Mouse (Mus musculus): ENCODE measurements at regions not wholly inside any gene's neighbourhood (a gene's known extent, or its start where the extent isn't known, plus 50 kb on each side); places are given as distances from the start of the nearest gene placed in this dataset.

- Histone ChIP-seq H3K4me2 (replicated peaks) (no peak overlapping the region), H3K27me3 (no peaks in the 10 kb centered on the region), H3K4me1 (no peaks in the 10 kb centered on the region), H3K9ac (no peak overlapping the region), H3K9me3 (replicated peaks) (no peaks in the 10 kb centered on the region), H3K36me3 (no peaks in the 10 kb centered on the region), H3K27ac (replicated peaks) (no peak overlapping the region), H3K4me3 (replicated peaks) (no peak overlapping the region)
- WGBS, result 77% methylated on average over 7 of the region's 7 CpGs
- ATAC-seq (ENCODE audit: insufficient number of reproducible peaks, low FRiP score, low TSS enrichment, low read depth), result no peak
Measured at GRCm38 (mm10) chr14:46258551-46258950, 120.7 kb upstream of the Gm15217 start.

DNA sequence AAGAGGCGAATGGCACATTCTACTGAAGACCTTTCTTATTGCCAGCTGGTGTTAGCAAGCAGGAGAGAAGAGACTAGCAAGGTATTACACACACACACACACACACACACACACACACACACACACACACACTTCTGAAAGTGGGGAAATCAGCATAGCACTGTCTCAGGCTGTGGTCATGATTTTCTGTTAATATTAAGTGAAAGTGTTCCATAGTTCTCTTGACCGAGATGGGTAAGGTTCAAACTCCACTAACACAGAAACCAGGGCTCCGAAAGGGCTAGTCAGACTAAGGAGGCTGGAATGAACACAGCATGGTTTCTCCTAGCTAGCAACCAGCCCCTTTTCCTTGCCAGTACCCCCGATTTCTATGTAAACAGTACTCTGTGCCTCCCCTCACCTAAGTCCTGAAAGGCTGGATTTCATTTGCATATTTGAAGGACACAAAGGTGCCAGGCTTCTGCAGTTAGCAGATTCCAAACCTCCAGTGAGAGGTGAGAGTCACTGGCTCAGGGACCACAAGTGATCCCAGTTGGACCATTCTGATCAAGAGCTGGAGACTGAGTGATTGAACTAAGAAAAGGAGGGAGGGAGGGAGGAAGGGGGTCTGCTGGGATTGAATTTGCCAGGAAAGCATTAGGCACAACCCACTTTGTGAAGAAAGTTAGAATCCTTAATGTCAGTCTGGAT lies 118.8 kb upstream of the Gm15217 start:
- 80% methylated on average over 4 of the region's 4 CpGs for WGBS

GRCm38 (mm10) chr14:46275455-46275854 lies 103.8 kb upstream of the Gm15217 start:
- no peak overlapping the region for H3K4me3 ChIP-seq (replicated peaks)
- no peak overlapping the region for H3K9ac ChIP-seq
- 83% methylated on average over 10 of the region's 10 CpGs for WGBS
- no peak overlapping the region for H3K4me2 ChIP-seq (replicated peaks)
- no peaks in the 10 kb centered on the region for H3K27me3 ChIP-seq
- no peaks in the 10 kb centered on the region for H3K9me3 ChIP-seq (replicated peaks)
- H3K4me1 ChIP-seq, result no peaks in the 10 kb centered on the region
- no peak overlapping the region for H3K27ac ChIP-seq (replicated peaks)
- no peaks in the 10 kb centered on the region for H3K36me3 ChIP-seq
- ATAC-seq (ENCODE audit: insufficient number of reproducible peaks, low FRiP score, low TSS enrichment, low read depth), result no peak

More for the DNA sequence above, 118.8 kb upstream of the Gm15217 start:
- H3K9me3 ChIP-seq (replicated peaks), result no peaks in the 10 kb centered on the region
- H3K27ac ChIP-seq (replicated peaks), result no peak overlapping the region
- H3K4me2 ChIP-seq (replicated peaks), result no peak overlapping the region
- no peak overlapping the region for H3K9ac ChIP-seq
- no peak overlapping the region for H3K4me3 ChIP-seq (replicated peaks)
- no peaks in the 10 kb centered on the region for H3K36me3 ChIP-seq
- no peaks in the 10 kb centered on the region for H3K4me1 ChIP-seq
- no peaks in the 10 kb centered on the region for H3K27me3 ChIP-seq
- ATAC-seq (ENCODE audit: insufficient number of reproducible peaks, low FRiP score, low TSS enrichment, low read depth), result no peak

DNA sequence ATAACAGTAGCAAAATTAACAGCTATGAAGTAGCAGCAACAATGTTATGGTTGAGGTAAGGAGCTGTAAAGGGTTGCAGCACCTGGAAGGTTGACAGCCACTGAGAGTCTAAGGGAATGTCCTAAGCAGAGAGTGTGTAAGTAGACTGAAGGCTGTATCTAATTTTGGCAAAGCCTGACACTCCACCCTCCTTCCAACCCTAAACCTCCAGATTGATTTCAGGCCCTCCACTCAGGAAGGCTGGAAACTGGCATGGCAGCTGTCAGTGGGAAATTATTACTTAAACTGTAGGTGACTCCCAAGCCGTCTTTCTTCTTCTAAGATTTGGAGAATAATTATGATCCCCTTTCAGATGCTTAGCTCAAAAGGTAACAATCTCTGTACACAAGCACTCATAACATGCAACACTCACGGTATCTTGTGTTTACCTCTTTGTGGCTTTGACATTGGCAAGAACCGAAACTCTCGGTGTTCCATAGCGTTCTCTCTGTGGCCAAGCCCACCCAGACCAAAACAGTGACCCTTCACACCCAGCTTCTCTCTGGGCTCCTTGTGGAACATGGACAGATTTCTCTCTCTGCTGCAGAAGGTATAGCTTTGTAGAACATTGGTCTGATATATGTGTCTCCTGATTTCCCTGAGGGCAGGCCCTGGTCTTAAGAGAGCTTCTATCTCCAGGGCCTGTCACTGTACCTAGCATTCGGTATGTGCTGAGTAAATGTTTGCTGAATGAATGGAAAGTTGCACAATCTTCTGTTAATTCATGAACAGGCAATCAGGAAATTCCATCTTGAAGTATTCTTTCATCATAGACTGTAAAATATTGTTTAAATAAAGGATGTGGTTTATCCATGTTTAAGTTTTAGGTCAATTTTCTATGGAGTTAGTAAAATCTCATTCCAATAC lies 102.0 kb upstream of the Gm15217 start:
- ATAC-seq (ENCODE audit: insufficient number of reproducible peaks, low FRiP score, low TSS enrichment, low read depth), result no peak
- no peaks in the 10 kb centered on the region for H3K9me3 ChIP-seq (replicated peaks)
- H3K27me3 ChIP-seq, result no peaks in the 10 kb centered on the region
- H3K27ac ChIP-seq (replicated peaks), result no peak overlapping the region
- no peaks in the 10 kb centered on the region for H3K4me1 ChIP-seq
- no peaks in the 10 kb centered on the region for H3K36me3 ChIP-seq
- H3K4me3 ChIP-seq (replicated peaks), result no peak overlapping the region
- H3K9ac ChIP-seq, result no peak overlapping the region
- whole genome bisulfite sequencing, result 69% methylated on average over 6 of the region's 6 CpGs
- no peak overlapping the region for H3K4me2 ChIP-seq (replicated peaks)

DNA sequence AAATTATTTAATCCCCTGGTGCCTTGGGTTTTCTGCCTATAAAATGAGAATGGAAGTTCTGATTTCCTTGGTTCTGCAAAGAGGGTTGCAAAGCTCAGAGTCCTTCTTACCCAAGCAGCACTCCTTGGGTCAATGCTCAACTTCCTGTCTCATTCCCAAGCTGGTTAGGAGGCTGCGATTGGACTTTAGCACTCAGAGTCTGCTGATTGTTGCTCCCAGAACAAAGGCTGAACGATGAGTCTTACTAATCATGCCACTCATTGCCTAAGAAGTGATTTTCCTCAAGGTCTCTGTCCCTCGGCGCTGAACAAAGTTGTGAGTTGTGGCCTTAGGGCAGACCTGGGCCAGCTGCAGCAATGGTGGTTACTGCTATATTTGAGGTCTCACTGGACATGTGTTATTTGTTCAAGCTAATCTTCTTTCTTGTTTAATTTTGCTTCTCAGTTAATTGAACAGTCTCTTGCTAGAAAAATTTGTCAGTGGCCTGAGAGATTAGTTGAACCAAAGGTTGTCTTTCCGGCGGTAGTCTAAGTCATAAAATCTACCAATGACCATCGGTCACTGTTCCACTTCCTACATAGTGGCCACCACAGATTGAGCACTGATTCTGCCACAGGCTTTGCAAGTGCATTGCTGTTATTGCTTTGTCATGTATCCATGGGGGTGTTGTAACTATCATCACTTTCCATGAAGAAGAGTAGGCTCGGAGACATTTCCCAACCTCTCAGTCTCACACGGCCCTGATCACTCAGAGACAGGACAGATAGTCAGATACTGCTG lies 101.2 kb upstream of the Gm15217 start:
- H3K27ac ChIP-seq (replicated peaks), result no peak overlapping the region
- WGBS, result 80% methylated on average over 9 of the region's 9 CpGs
- H3K4me2 ChIP-seq (replicated peaks), result no peak overlapping the region
- no peaks in the 10 kb centered on the region for H3K36me3 ChIP-seq
- no peak overlapping the region for H3K4me3 ChIP-seq (replicated peaks)
- no peaks in the 10 kb centered on the region for H3K9me3 ChIP-seq (replicated peaks)
- H3K4me1 ChIP-seq, result no peaks in the 10 kb centered on the region
- ATAC-seq (ENCODE audit: insufficient number of reproducible peaks, low FRiP score, low TSS enrichment, low read depth), result no peak
- H3K9ac ChIP-seq, result no peak overlapping the region
- no peaks in the 10 kb centered on the region for H3K27me3 ChIP-seq

- H3K4me3 ChIP-seq (replicated peaks), result no peak overlapping the region
- no peak overlapping the region for H3K4me2 ChIP-seq (replicated peaks)
- no peak for ATAC-seq (ENCODE audit: insufficient number of reproducible peaks, low FRiP score, low TSS enrichment, low read depth)
- no peaks in the 10 kb centered on the region for H3K27me3 ChIP-seq
- H3K27ac ChIP-seq (replicated peaks), result no peak overlapping the region
- no peaks in the 10 kb centered on the region for H3K36me3 ChIP-seq
- H3K9me3 ChIP-seq (replicated peaks), result no peaks in the 10 kb centered on the region
- no peak overlapping the region for H3K9ac ChIP-seq
- WGBS, result 47% methylated on average over 2 of the region's 2 CpGs
- H3K4me1 ChIP-seq, result no peaks in the 10 kb centered on the region
Measured at GRCm38 (mm10) chr14:46292398-46292797, 86.8 kb upstream of the Gm15217 start.

DNA sequence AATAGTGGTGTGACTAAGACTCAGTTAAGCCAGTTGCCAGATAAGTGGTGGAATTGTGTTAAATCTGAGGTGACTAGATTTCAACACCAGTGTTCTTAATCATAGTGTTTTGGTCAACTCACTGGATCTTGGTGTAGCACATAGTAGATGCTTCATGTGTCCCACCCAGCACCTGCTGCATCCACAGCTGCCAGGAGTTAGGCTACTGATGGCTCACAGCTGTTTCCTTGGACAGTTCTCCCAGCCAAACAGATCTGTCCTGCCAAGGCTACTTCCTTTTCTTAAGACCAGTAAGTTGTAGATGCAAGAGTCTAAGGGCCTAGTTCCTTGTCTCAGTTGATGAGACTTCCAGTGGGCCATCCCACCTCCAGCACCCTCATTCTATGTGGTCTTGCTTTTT lies 82.9 kb upstream of the Gm15217 start:
- no peak overlapping the region for H3K4me2 ChIP-seq (replicated peaks)
- no peak overlapping the region for H3K27ac ChIP-seq (replicated peaks)
- H3K4me3 ChIP-seq (replicated peaks), result no peak overlapping the region
- no peaks in the 10 kb centered on the region for H3K36me3 ChIP-seq
- H3K9ac ChIP-seq, result no peak overlapping the region
- H3K4me1 ChIP-seq, result no peaks in the 10 kb centered on the region
- no peak for ATAC-seq (ENCODE audit: insufficient number of reproducible peaks, low FRiP score, low TSS enrichment, low read depth)
- H3K9me3 ChIP-seq (replicated peaks), result no peaks in the 10 kb centered on the region
- H3K27me3 ChIP-seq, result no peaks in the 10 kb centered on the region

- Histone ChIP-seq H3K4me3 (replicated peaks) (no peak overlapping the region), H3K27me3 (no peaks in the 10 kb centered on the region), H3K4me2 (replicated peaks) (no peak overlapping the region), H3K9me3 (replicated peaks) (no peaks in the 10 kb centered on the region), H3K27ac (replicated peaks) (no peak overlapping the region), H3K9ac (no peak overlapping the region), H3K36me3 (no peaks in the 10 kb centered on the region), H3K4me1 (no peaks in the 10 kb centered on the region)
- 53% methylated on average over 1 of the region's 1 CpGs for WGBS
- ATAC-seq (ENCODE audit: insufficient number of reproducible peaks, low FRiP score, low TSS enrichment, low read depth), result no peak
Measured at GRCm38 (mm10) chr14:46300546-46300945, 78.7 kb upstream of the Gm15217 start.

- Histone ChIP-seq H3K4me1 (no peaks in the 10 kb centered on the region), H3K27ac (replicated peaks) (no peak overlapping the region), H3K4me3 (replicated peaks) (no peak overlapping the region), H3K4me2 (replicated peaks) (no peak overlapping the region), H3K9me3 (replicated peaks) (no peaks in the 10 kb centered on the region), H3K27me3 (no peaks in the 10 kb centered on the region), H3K36me3 (no peaks in the 10 kb centered on the region), H3K9ac (no peak overlapping the region)
- 86% methylated on average over 2 of the region's 2 CpGs for WGBS
- ATAC-seq (ENCODE audit: insufficient number of reproducible peaks, low FRiP score, low TSS enrichment, low read depth), result no peak
Measured at GRCm38 (mm10) chr14:46302601-46303000, 76.6 kb upstream of the Gm15217 start.

DNA sequence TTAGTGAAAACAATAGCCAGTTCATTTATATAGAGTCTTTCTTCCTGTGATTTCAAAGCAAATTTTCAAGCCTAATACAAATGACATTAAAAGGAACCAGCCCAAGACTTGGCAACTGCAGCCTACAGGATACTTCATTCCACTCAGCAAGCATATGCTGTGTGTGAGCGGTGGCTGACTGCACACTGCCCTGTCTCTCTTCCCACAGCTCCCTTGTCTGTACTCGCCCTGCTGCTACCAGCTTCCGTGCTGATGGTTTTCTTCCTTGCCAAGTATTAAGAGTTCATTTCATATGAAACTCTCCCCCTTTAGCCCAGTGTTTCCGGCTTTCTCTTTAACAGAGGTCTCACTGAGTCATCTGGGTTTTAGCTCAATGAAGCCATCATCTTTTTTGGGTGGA lies 73.9 kb upstream of the Gm15217 start:
- 48% methylated on average over 4 of the region's 4 CpGs for WGBS
- no peak overlapping the region for H3K9ac ChIP-seq
- ATAC-seq (ENCODE audit: insufficient number of reproducible peaks, low FRiP score, low TSS enrichment, low read depth), result no peak

GRCm38 (mm10) chr14:46313064-46313463 lies 66.2 kb upstream of the Gm15217 start:
- Histone ChIP-seq H3K4me3 (replicated peaks) (no peak overlapping the region), H3K36me3 (no peaks in the 10 kb centered on the region), H3K9me3 (replicated peaks) (no peaks in the 10 kb centered on the region), H3K27me3 (no peaks in the 10 kb centered on the region), H3K27ac (replicated peaks) (no peak overlapping the region), H3K9ac (no peak overlapping the region), H3K4me1 (no peaks in the 10 kb centered on the region), H3K4me2 (replicated peaks) (no peak overlapping the region)
- WGBS, result 85% methylated on average over 4 of the region's 4 CpGs
- no peak for ATAC-seq (ENCODE audit: insufficient number of reproducible peaks, low FRiP score, low TSS enrichment, low read depth)

More for the DNA sequence above, 73.9 kb upstream of the Gm15217 start:
- no peak overlapping the region for H3K4me2 ChIP-seq (replicated peaks)
- no peaks in the 10 kb centered on the region for H3K4me1 ChIP-seq
- no peaks in the 10 kb centered on the region for H3K9me3 ChIP-seq (replicated peaks)
- no peaks in the 10 kb centered on the region for H3K36me3 ChIP-seq
- no peaks in the 10 kb centered on the region for H3K27me3 ChIP-seq
- no peak overlapping the region for H3K4me3 ChIP-seq (replicated peaks)
- H3K27ac ChIP-seq (replicated peaks), result no peak overlapping the region
